Mouse (Mus musculus) liver, adult 2 months (tissue): ENCODE measurements around the gene Tmem107.

ENCODE experiments used
- CTCF ChIP-seq: fragments of 200-500 bp; IDR thresholded peaks from 2 replicates; pipeline ENCODE4 v1.5.1; 2011; ENCODE audit warnings: low read depth, low read length, control low read depth
- POLR2A ChIP-seq: fragments of 200-500 bp; IDR thresholded peaks from 2 replicates; pipeline ENCODE4 v1.6.1; 2011; ENCODE audit warnings: low read length, control low read depth; ENCODE audit not compliant: insufficient read depth; ENCODE audit errors: extremely low read depth

- TF ChIP-seq CTCF (peak; percentile 25; the same call in 1 of the 2 replicates), POLR2A (no peak)
Measured at GRCm38 (mm10) chr11:69099915-69100345, 29.3 kb downstream of the Tmem107 start.
